Mouse (Mus musculus): ENCODE data around the gene Synrg. TPM values are rescaled to one million over a fixed set of nuclear protein-coding genes. Genes with fewer than 3 reads are reported as not detected.

Synrg gene
- polyA plus RNA-seq (2015; fragmentation: Nextera tagmentation; extraction: Ambion mirVana), result 2.9 and 3.5 TPM in 2 replicates

DNA sequence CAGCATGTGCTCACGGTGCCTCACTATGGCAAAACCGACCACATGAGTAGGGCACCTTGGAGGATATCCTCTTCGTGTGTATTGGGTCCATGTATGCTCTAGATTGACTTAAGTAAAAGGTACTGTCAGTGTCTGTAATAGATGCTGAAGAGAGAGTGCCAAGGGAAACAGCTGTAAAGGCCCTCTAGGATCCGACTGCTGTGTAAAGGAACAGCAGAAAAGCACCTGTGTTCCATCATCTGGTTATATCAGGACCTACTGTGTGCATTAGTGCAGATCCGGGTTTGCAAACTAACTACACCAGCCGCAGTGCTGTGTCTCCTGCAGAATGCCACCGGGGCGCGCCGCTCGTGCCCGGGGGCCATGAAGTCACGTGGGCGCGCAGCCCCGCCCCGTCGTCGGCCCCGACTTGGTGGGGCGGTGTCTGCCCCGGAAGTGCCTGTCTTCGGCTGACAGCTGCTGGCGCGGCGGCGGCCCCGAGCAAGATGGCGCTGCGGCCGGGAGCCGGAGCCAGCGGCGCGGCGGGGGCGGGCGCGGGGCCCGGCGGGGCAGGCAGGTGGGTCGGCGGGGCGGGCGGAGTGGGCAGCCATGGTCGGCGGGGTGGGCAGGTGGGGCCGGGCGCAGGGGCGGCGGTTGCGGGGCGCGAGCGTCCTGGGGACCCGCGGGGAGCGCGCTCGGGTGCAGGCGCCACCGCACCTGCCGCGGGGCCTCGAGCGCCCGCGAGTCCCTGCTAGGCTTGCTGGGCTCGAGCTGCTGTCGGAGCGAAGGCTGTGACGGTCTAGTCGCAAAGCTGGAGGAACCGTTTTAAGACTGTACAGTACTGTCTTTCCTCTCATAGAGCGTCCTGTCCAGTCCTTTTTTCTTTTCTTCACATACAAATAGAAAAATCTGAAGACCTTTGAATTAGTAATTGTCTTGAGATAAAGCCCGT lies at the start of gene Synrg:
Gene Synrg, plus strand, starts transcription at position 438 of the 931 bp plus-strand sequence.
- peak; percentile 93 for DNase-seq
- peak within 1 kb of the TSS; percentile 73 for H3K4me3 ChIP-seq (ENCODE audit: low read depth, low read length)
- WGBS (ENCODE audit: insufficient replicate concordance), result 2% methylated on average over 73 of the region's 76 CpGs
- ATAC-seq, result peak; percentile 98
- TF ChIP-seq EP300 (IDR thresholded peaks at IDR 0.05; ENCODE audit: low read depth), result no peak
- 0 out of 2 replicates have a peak, but pooled peaks have one; percentile 2 for TF ChIP-seq CTCF (IDR thresholded peaks at IDR 0.05; ENCODE audit: low read depth)
- H3K9ac ChIP-seq (replicated peaks), result peak within 1 kb of the TSS; percentile 85
- H3K27me3 ChIP-seq (ENCODE audit: insufficient read depth, low read length), result no peaks in the 10 kb centered on the region
- H3K4me2 ChIP-seq (ENCODE audit: low read depth, low read length), result peak within 1 kb of the TSS; percentile 82
- H3K4me1 ChIP-seq (ENCODE audit: insufficient read depth), result peaks cover 17% of the 10 kb centered on the region
- no peaks in the 10 kb centered on the region for H3K9me3 ChIP-seq (ENCODE audit: low read length)
- H3K27ac ChIP-seq (ENCODE audit: low read depth), result peak within 1 kb of the TSS; percentile 84
- H3K36me3 ChIP-seq (replicated peaks; ENCODE audit: insufficient read depth, low read length), result peaks cover 37% of the 10 kb centered on the region

GRCm38 (mm10) chr11:83914501-83914900 lies 49.7 kb upstream of the Synrg start:
- no peak for TF ChIP-seq EP300 (IDR thresholded peaks at IDR 0.05; ENCODE audit: low read depth)
- TF ChIP-seq CTCF (IDR thresholded peaks at IDR 0.05; ENCODE audit: low read depth), result no peak
- ATAC-seq, result peak; percentile 67
- H3K27me3 ChIP-seq (ENCODE audit: insufficient read depth, low read length), result no peaks in the 10 kb centered on the region
- H3K4me3 ChIP-seq (ENCODE audit: low read depth, low read length), result no peak overlapping the region
- WGBS (ENCODE audit: insufficient replicate concordance), result 49% methylated on average over 4 of the region's 4 CpGs
- no peak overlapping the region for H3K4me2 ChIP-seq (ENCODE audit: low read depth, low read length)
- no peaks in the 10 kb centered on the region for H3K9me3 ChIP-seq (ENCODE audit: low read length)
- no peak overlapping the region for H3K9ac ChIP-seq (replicated peaks)
- peak overlapping the region; percentile 50 for H3K27ac ChIP-seq (ENCODE audit: low read depth)
- H3K36me3 ChIP-seq (replicated peaks; ENCODE audit: insufficient read depth, low read length), result no peaks in the 10 kb centered on the region
- peaks cover 10% of the 10 kb centered on the region for H3K4me1 ChIP-seq (ENCODE audit: insufficient read depth)
- DNase-seq, result no peak

GRCm38 (mm10) chr11:83922600-83922999 lies 41.6 kb upstream of the Synrg start:
- DNase-seq, result peak; percentile 29
- Histone ChIP-seq H3K36me3 (replicated peaks; ENCODE audit: insufficient read depth, low read length) (no peaks in the 10 kb centered on the region), H3K9ac (replicated peaks) (no peak overlapping the region), H3K27me3 (ENCODE audit: insufficient read depth, low read length) (no peaks in the 10 kb centered on the region), H3K9me3 (ENCODE audit: low read length) (no peaks in the 10 kb centered on the region), H3K4me3 (ENCODE audit: low read depth, low read length) (no peak overlapping the region), H3K4me1 (ENCODE audit: insufficient read depth) (peaks cover 4% of the 10 kb centered on the region; the same call in 1 of the 2 replicates), H3K27ac (ENCODE audit: low read depth) (0 out of 2 replicates have a peak overlapping the region, but pooled peaks have one; percentile 12), H3K4me2 (ENCODE audit: low read depth, low read length) (no peak overlapping the region)
- TF ChIP-seq CTCF (IDR thresholded peaks at IDR 0.05; ENCODE audit: low read depth) (no peak), EP300 (IDR thresholded peaks at IDR 0.05; ENCODE audit: low read depth) (no peak)
- 51% methylated on average over 2 of the region's 2 CpGs for WGBS (ENCODE audit: insufficient replicate concordance)
- peak; percentile 73 for ATAC-seq

- DNase-seq (peak; percentile 64), ATAC-seq (no peak)
- Histone ChIP-seq H3K9ac (replicated peaks) (no peak overlapping the region), H3K4me3 (ENCODE audit: low read depth, low read length) (no peak overlapping the region), H3K9me3 (ENCODE audit: low read length) (no peaks in the 10 kb centered on the region), H3K4me2 (ENCODE audit: low read depth, low read length) (no peak overlapping the region), H3K36me3 (replicated peaks; ENCODE audit: insufficient read depth, low read length) (no peaks in the 10 kb centered on the region), H3K27ac (ENCODE audit: low read depth) (no peak overlapping the region), H3K27me3 (ENCODE audit: insufficient read depth, low read length) (no peaks in the 10 kb centered on the region), H3K4me1 (ENCODE audit: insufficient read depth) (peaks cover 4% of the 10 kb centered on the region; the same call in 1 of the 2 replicates)
- TF ChIP-seq EP300 (IDR thresholded peaks at IDR 0.05; ENCODE audit: low read depth) (no peak), CTCF (IDR thresholded peaks at IDR 0.05; ENCODE audit: low read depth) (peak; percentile 77)
- WGBS (ENCODE audit: insufficient replicate concordance), result 44% methylated on average over 3 of the region's 3 CpGs
Observed at GRCm38 (mm10) chr11:83927097-83927496, 37.1 kb upstream of the Synrg start.

- Histone ChIP-seq H3K9me3 (ENCODE audit: low read length) (no peaks in the 10 kb centered on the region), H3K36me3 (replicated peaks; ENCODE audit: insufficient read depth, low read length) (no peaks in the 10 kb centered on the region), H3K27ac (ENCODE audit: low read depth) (no peak overlapping the region), H3K4me2 (ENCODE audit: low read depth, low read length) (no peak overlapping the region), H3K9ac (replicated peaks) (no peak overlapping the region), H3K27me3 (ENCODE audit: insufficient read depth, low read length) (no peaks in the 10 kb centered on the region), H3K4me3 (ENCODE audit: low read depth, low read length) (no peak overlapping the region), H3K4me1 (ENCODE audit: insufficient read depth) (0 out of 2 replicates have a peak, but pooled peaks cover 3% of the 10 kb centered on the region)
- ATAC-seq (no peak), DNase-seq (no peak)
- TF ChIP-seq EP300 (IDR thresholded peaks at IDR 0.05; ENCODE audit: low read depth) (no peak), CTCF (IDR thresholded peaks at IDR 0.05; ENCODE audit: low read depth) (no peak)
- 58% methylated on average over 10 of the region's 10 CpGs for WGBS (ENCODE audit: insufficient replicate concordance)
Observed at GRCm38 (mm10) chr11:83932506-83933106, 31.6 kb upstream of the Synrg start.

DNA sequence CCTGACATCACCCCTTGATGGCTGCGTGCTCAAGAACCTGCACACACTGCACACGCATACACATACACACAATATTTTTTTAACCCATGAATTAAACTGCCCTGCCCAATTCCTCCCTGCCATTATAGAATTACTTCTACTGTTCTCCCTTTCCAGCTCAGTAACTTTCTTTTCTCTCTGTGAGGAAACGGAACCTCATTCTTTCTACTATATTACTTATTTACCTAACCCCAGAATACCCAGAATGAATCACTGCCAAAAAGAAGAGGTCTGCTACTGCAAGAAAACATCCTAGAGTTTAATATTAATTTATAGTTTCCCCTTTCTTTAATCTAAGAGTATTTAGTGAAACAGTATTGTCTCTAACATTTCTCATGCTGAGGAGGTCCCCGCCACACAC lies 30.9 kb upstream of the Synrg start:
- H3K27me3 ChIP-seq (ENCODE audit: insufficient read depth, low read length), result no peaks in the 10 kb centered on the region
- no peak for ATAC-seq
- no peaks in the 10 kb centered on the region for H3K36me3 ChIP-seq (replicated peaks; ENCODE audit: insufficient read depth, low read length)
- H3K4me1 ChIP-seq (ENCODE audit: insufficient read depth), result 0 out of 2 replicates have a peak, but pooled peaks cover 3% of the 10 kb centered on the region
- no peak overlapping the region for H3K4me2 ChIP-seq (ENCODE audit: low read depth, low read length)
- H3K9ac ChIP-seq (replicated peaks), result no peak overlapping the region
- H3K9me3 ChIP-seq (ENCODE audit: low read length), result no peaks in the 10 kb centered on the region
- WGBS (ENCODE audit: insufficient replicate concordance), result 69% methylated on average over 4 of the region's 4 CpGs
- no peak overlapping the region for H3K4me3 ChIP-seq (ENCODE audit: low read depth, low read length)
- DNase-seq, result no peak
- TF ChIP-seq CTCF (IDR thresholded peaks at IDR 0.05; ENCODE audit: low read depth) (no peak), EP300 (IDR thresholded peaks at IDR 0.05; ENCODE audit: low read depth) (no peak)
- H3K27ac ChIP-seq (ENCODE audit: low read depth), result no peak overlapping the region

All from liver, postnatal 0 days (tissue).